Mouse (Mus musculus) right cerebral cortex, postnatal 36 days (tissue): ENCODE data around the gene Gm3264.
"Not testable (repeated sequence)": the region's sequence is repeated elsewhere in the genome, so short reads cannot be mapped to it uniquely, and the experiment has no call there.

Experiments
- DNase-seq, 2 experiments: peaks; one replicate each; pipeline ENCODE4 v3.0.0; 2022; ENCODE audit warnings: low spot score in 2 of 2, mixed read lengths in 1 of 2

Gene Gm3264

DNA sequence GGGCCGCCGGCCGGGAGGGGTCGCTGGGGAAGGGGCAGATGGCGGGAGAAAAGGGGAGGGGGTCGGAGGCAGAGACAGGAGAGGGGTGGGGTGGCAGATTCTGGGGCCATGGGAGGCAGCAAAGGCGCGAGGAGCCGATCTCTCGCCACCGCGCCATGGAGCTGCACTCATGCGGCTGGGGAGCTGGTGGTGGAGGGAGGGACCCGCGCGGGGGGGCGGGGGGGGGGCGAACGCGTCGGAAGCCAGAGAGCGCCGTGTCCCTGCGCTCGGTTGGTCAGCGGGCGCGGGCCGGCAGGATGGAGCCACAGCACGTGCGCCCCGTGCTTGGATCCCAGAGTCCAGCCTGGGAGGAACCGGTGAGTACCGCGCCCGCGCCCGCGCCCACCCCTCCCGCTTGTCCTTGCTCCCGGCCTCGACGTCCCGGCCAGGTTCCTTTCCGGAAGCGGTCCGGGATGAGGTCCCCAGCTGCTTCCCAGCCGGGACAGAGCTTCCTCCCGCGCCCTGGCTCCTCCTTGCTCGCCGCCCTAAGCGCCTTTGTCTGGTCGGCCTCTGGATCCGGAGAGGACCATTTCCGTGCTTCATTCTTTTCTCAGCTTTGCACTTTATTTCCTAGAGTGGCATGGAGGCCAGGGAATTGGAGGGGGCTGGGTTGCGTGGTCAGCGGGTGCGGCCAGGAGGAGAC, at the start of gene Gm3264:
Gene Gm3264, plus strand, starts transcription at position 278 of the 682 bp plus-strand sequence.
- DNase-seq, result not testable (repeated sequence)

DNA sequence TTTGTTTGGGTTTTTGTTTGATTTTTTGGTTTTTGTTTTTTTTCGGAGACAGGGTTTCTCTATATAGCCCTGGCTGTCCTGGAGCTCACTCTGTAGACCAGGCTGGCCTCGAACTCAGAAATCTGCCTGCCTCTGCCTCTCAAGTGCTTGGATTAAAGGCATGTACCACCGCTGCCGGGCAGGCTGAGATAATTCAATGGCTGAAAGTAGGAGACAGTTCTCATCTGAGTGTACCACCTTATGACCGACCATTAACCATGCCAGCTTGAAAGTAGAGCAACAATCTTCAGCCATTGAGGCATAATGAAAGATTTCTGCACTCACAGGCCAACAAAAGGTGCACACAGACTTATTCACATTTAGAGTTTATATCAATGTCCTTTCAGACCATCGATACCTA, 49.0 kb upstream of the Gm3264 start:
- not testable (repeated sequence) for DNase-seq

DNA sequence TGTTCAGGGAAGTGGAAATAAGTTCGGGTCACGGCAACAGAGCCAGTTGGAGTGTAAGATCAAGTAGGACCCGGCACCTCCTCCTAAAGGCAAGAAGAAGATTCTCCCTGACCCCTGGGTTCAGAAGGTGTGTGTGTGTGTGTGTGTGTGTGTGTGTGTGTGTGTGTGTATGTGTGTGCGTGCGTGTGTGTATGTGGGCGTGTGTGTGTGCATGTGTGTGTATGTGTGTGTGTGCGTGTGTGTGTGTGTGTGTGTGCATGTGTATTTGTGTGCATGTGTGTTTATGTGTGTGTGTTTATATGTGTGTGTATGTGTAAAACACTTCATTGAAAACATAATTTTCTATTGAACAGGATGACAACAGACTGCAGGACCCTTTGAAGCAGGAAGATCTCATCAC, 33.4 kb upstream of the Gm3264 start:
- not testable (repeated sequence) for DNase-seq

DNA sequence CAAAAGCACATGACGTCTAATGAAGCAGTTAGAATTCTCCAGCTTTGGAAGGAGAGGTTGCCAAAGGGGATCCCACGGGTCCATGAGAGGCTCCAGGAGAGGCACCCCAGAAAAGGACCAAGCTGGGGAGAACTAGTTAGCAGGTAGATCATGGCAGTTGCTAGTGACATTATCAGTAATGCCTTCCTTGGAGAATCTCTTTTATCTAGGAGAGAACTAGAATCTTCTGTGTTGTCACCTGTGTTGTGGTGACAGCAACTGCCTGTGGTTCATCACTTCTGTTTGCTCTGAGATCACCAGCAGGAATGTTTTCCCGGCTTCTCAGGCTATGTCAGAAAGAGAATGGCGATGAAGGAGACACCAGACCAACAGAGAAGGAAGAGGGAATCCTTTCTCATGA, 17.6 kb upstream of the Gm3264 start, which contains the start of gene Gm3269:
Gene Gm3269, plus strand, starts transcription at position 301 of the 400 bp plus-strand sequence.
- not testable (repeated sequence) for DNase-seq

DNA sequence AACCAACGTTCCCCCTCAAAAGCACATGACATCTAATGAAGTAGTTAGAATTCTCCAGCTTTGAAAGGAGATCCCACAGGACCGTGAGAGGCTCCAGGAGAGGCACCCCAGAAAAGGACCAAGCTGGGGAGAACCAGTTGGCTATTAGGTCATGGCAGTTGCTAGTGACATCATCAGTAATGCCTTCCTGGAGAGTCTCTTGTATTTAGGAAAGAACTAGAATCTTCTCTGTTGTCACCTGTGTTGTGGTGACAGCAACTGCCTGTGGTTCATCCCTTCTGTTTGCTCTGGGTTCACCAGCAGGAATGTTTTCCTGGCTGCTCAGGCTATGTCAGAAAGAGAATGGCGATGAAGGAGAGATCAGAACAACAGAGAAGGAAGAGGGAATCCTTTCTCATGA, 36.7 kb downstream of the Gm3264 start, which contains the start of gene Gm3278:
Gene Gm3278, plus strand, starts transcription at position 301 of the 400 bp plus-strand sequence.
- not testable (repeated sequence) for DNase-seq
